Mouse (Mus musculus): Measurements from ENCODE around the gene Cfap126. TPM values are rescaled to one million over a fixed set of nuclear protein-coding genes. Genes with fewer than 3 reads are reported as not detected.
A peak's percentile ranks its signal among the peaks of the same experiment; 100 is the strongest.
"Not testable (repeated sequence)": the region's sequence is repeated elsewhere in the genome, so short reads cannot be mapped to it uniquely, and the experiment has no call there.

The Cfap126 gene
- 28.2 and 45.5 TPM in 2 replicates for polyA plus RNA-seq (2012; rRNA removed)

DNA sequence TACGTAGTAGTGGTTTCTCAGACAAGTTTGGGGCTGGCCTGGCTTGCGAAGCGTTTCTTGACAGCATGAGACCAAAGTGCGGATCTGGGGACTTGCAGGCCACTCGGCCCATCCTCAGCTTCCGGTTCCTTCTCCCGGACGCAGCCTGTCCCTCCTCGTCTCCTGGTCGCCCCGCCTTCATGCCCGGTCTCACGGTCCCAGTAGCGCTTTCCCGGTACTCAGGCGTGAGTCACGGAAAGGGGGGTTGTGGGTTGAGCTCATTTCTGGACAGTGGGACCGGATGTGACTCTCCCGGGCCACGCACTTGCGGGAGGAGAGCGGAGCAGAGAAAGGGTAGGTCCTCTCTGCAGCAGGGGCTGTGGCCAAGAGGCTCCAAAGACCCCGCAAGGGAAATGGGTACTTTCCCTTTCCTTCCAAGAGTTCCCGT lies at the start of gene Cfap126:
TSS of gene Cfap126 (plus strand) at position 46 of the 427 bp plus-strand sequence.
- WGBS: under 1% methylated on average over 24 of the region's 24 CpGs
- peak; percentile 84 for DNase-seq
- TF ChIP-seq CTCF (IDR thresholded peaks at IDR 0.05; ENCODE audit: insufficient read depth, low read length) (no peak), POLR2A (IDR thresholded peaks at IDR 0.05; ENCODE audit: borderline replicate concordance, extremely low read depth, low read depth, low read length) (peak; percentile 86)
- Histone ChIP-seq H3K4me3 (replicated peaks; ENCODE audit: extremely low read depth, low read depth, low read length) (peak within 1 kb of the TSS; percentile 67), H3K4me1 (ENCODE audit: control insufficient read depth, insufficient read depth, low read length) (peaks cover 5% of the 10 kb centered on the region; the same call in 1 of the 2 replicates)

DNA sequence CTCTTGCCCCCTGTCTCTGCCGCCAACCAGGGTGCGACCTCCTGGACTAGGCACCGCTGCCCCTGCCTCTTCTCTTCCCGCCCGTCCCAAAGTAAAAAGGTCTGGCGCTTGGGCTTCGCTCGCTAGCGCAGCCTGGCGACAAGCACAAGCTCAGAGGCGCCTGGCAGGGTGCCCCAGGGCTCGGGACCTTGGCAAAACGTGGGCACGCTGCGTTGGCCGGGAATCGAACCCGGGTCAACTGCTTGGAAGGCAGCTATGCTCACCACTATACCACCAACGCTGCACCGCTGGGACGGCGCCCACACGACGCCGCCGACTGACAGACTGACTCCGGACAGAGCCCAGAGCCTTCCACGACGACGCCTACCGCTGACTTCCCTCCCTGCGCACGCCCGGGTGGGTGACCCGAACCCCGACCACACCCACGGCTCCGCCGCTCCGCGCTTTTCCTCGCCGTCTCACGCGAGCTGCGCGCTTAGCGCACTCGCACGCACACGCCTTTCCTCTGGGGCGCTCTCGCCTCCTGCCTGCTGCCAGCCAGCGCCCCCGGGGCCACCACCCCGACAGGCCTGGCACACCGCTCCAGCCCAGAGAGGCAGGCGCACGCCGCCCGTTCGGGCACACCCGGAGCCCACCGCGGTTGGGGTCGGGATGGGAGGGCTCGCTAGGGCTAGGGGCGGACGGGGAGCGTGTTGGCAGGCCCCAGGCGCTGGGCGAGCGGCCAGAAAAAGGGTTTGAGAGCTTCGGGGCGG lies 49.1 kb upstream of the Cfap126 start, which contains the start of gene Fcgr3:
TSS of gene Fcgr3 (minus strand) at position 445 of the 752 bp plus-strand sequence.
- peak; percentile 84 for DNase-seq
- 1% methylated on average over 43 of the region's 75 CpGs for WGBS
- H3K4me1 ChIP-seq (ENCODE audit: control insufficient read depth, insufficient read depth, low read length); H3K4me3 ChIP-seq (replicated peaks; ENCODE audit: extremely low read depth, low read depth, low read length): not testable (repeated sequence)

- H3K4me1 ChIP-seq (ENCODE audit: control insufficient read depth, insufficient read depth, low read length); DNase-seq; H3K4me3 ChIP-seq (replicated peaks; ENCODE audit: extremely low read depth, low read depth, low read length): not testable (repeated sequence)
- WGBS: 2% methylated on average over 26 of the region's 35 CpGs
These were observed 48.5 kb upstream of the Cfap126 start for GRCm38 (mm10) chr1:171065243-171065587.

- H3K4me3 ChIP-seq (replicated peaks; ENCODE audit: extremely low read depth, low read depth, low read length); DNase-seq; H3K4me1 ChIP-seq (ENCODE audit: control insufficient read depth, insufficient read depth, low read length): not testable (repeated sequence)
- 7% methylated on average over 32 of the region's 45 CpGs for WGBS
These were observed 48.0 kb upstream of the Cfap126 start for GRCm38 (mm10) chr1:171065768-171066167.

GRCm38 (mm10) chr1:171066583-171066982 lies 47.1 kb upstream of the Cfap126 start:
- 11% methylated on average over 4 of the region's 10 CpGs for WGBS
- not testable (repeated sequence) for H3K4me1 ChIP-seq (ENCODE audit: control insufficient read depth, insufficient read depth, low read length); H3K4me3 ChIP-seq (replicated peaks; ENCODE audit: extremely low read depth, low read depth, low read length); DNase-seq

DNA sequence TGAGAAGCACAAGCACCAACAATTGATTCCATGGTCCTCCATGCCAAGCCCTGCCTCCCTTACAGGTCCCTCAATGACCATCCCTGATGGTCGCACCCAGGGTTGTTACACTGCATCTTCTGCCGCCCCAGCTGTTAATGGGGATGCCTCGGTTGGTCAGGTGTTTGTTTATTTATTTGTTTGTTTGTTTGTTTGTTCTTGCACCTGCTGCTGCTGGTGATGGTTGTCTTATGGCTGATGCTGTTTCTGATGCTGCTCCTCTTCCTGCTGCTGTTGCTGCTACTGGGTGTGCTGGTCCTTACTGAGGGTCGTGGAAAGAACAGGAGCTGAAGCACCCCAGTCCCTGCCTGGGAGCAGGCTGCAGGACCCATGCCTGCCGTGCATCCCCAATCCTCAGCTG lies 45.8 kb upstream of the Cfap126 start:
- DNase-seq; H3K4me1 ChIP-seq (ENCODE audit: control insufficient read depth, insufficient read depth, low read length); H3K4me3 ChIP-seq (replicated peaks; ENCODE audit: extremely low read depth, low read depth, low read length): not testable (repeated sequence)
- WGBS: 44% methylated on average over 5 of the region's 5 CpGs

DNA sequence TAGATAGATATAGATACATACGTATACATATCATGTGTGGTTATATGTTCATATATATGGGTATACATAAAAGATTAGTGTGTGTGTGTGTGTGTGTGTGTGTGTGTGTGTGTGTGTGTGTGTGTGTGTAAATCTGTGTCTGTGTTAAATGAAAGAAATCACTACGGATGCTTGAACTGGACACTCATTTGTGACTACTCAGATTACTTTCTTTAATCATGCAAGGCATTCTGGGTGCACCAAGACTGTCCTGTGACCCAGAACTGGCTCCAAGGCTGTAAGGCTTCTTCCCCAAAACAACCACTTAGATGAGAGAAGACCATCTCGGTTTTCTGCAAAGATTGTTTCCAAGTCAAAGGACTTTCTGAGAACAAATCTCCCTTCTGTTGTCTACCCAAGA lies 44.2 kb upstream of the Cfap126 start:
- DNase-seq; H3K4me1 ChIP-seq (ENCODE audit: control insufficient read depth, insufficient read depth, low read length); H3K4me3 ChIP-seq (replicated peaks; ENCODE audit: extremely low read depth, low read depth, low read length): not testable (repeated sequence)
- 57% methylated on average over 3 of the region's 3 CpGs for WGBS

DNA sequence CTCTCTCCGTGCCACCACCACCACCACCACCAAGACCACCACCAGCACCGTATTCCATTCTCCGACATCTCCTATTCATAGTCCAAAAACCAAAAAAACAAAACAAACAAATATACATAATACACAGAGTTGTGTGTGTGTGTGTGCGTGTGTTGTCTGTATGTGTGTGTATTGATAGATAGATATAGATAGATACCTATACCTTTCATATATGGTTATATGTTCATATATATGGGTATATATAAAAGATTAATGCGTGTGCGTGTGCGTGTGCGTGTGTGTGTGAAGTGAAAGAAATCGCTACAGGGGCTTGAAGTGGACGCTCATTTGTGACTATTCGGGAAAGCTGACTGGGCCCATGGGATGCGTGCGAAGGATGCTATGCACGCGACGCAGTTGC lies 42.8 kb upstream of the Cfap126 start:
- H3K4me1 ChIP-seq (ENCODE audit: control insufficient read depth, insufficient read depth, low read length); DNase-seq; H3K4me3 ChIP-seq (replicated peaks; ENCODE audit: extremely low read depth, low read depth, low read length): not testable (repeated sequence)
- WGBS: 23% methylated on average over 16 of the region's 16 CpGs

GRCm38 (mm10) chr1:171071726-171072125 lies 42.0 kb upstream of the Cfap126 start:
- not testable (repeated sequence) for H3K4me1 ChIP-seq (ENCODE audit: control insufficient read depth, insufficient read depth, low read length); H3K4me3 ChIP-seq (replicated peaks; ENCODE audit: extremely low read depth, low read depth, low read length); DNase-seq
- no CpG with 5 or more reads among the region's 35 CpGs for WGBS

- not testable (repeated sequence) for H3K4me1 ChIP-seq (ENCODE audit: control insufficient read depth, insufficient read depth, low read length); H3K4me3 ChIP-seq (replicated peaks; ENCODE audit: extremely low read depth, low read depth, low read length); DNase-seq
- no CpG with 5 or more reads among the region's 45 CpGs for WGBS
These were observed 41.5 kb upstream of the Cfap126 start for GRCm38 (mm10) chr1:171072217-171072616.

GRCm38 (mm10) chr1:171074283-171074682 lies 39.4 kb upstream of the Cfap126 start:
- not testable (repeated sequence) for DNase-seq; H3K4me1 ChIP-seq (ENCODE audit: control insufficient read depth, insufficient read depth, low read length); H3K4me3 ChIP-seq (replicated peaks; ENCODE audit: extremely low read depth, low read depth, low read length)
- 21% methylated on average over 7 of the region's 10 CpGs for WGBS

DNA sequence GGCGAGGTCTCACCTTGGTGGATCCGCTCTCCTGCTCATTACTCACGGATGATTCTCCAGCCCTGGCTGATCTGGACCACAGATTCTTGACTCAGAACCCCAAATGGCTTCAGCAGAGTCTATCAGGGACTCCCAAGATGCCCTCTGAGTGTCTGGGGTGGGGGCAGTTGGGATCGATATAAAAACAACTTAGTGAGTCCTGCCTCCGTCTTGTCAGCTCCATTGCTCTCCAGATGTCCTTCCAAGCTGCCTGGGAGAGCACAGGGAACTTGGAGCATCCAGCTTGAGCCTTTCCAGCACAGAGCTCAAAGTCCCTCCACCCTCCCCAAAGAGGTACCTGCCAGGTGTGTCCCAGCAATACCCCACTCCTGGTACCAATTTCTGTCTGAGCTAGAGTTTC lies 37.5 kb upstream of the Cfap126 start:
- not testable (repeated sequence) for H3K4me3 ChIP-seq (replicated peaks; ENCODE audit: extremely low read depth, low read depth, low read length); DNase-seq; H3K4me1 ChIP-seq (ENCODE audit: control insufficient read depth, insufficient read depth, low read length)
- 75% methylated on average over 5 of the region's 5 CpGs for WGBS

DNA sequence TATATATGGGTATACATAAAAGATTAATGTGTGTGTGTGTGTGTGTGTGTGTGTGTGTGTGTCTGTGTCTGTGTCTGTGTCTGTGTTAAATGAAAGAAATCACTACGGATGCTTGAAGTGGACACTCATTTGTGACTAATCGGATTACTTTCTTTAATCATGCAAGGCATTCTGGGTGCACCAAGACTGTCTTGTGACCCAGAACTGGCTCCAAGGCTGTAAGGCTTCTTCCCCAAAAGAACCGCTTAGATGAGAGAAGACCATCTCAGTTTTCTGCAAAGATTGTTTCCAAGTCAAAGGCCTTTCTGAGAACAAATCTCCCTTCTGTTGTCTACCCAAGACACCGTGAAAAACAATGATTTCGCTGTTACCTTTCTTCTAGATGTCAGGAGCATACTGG lies 36.5 kb upstream of the Cfap126 start:
- DNase-seq; H3K4me3 ChIP-seq (replicated peaks; ENCODE audit: extremely low read depth, low read depth, low read length); H3K4me1 ChIP-seq (ENCODE audit: control insufficient read depth, insufficient read depth, low read length): not testable (repeated sequence)
- WGBS: 38% methylated on average over 5 of the region's 5 CpGs

DNA sequence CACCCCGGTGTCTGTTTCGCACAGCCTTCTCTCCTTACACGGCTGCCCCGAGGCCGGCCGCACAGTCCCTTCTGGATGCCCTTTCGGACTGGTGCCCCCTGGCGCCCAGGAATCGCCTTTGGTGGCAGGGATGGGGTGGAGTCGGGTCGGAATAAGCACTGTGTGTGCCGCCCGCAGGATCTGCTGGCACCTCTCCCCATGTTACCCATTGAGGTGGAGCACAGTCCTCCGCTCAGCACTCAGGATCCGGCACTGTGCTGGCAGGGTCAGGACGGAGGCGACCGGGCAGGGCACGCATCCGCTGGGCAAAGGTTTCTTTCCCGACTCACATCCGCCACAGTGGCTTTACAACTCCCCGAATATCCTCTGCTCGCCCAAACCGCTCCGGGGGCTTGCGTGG lies 35.8 kb upstream of the Cfap126 start:
- not testable (repeated sequence) for H3K4me1 ChIP-seq (ENCODE audit: control insufficient read depth, insufficient read depth, low read length); H3K4me3 ChIP-seq (replicated peaks; ENCODE audit: extremely low read depth, low read depth, low read length)
- DNase-seq: peak; percentile 64
- WGBS: under 1% methylated on average over 19 of the region's 27 CpGs

- H3K4me3 ChIP-seq (replicated peaks; ENCODE audit: extremely low read depth, low read depth, low read length); DNase-seq; H3K4me1 ChIP-seq (ENCODE audit: control insufficient read depth, insufficient read depth, low read length): not testable (repeated sequence)
- WGBS: 25% methylated on average over 12 of the region's 12 CpGs
These were observed 35.3 kb upstream of the Cfap126 start for GRCm38 (mm10) chr1:171078419-171078818.

GRCm38 (mm10) chr1:171079345-171079744 lies 34.4 kb upstream of the Cfap126 start:
- WGBS: 0% methylated on average over 1 of the region's 35 CpGs
- DNase-seq; H3K4me3 ChIP-seq (replicated peaks; ENCODE audit: extremely low read depth, low read depth, low read length); H3K4me1 ChIP-seq (ENCODE audit: control insufficient read depth, insufficient read depth, low read length): not testable (repeated sequence)
